Mouse (Mus musculus) right cerebral cortex, postnatal 14 days (tissue): Measurements from ENCODE around the gene Mdk.
A peak's percentile ranks its signal among the peaks of the same experiment; 100 is the strongest.

Experiments
- DNase-seq: peaks from one replicate; pipeline ENCODE4 v3.0.0; 2022

Mdk gene

DNA sequence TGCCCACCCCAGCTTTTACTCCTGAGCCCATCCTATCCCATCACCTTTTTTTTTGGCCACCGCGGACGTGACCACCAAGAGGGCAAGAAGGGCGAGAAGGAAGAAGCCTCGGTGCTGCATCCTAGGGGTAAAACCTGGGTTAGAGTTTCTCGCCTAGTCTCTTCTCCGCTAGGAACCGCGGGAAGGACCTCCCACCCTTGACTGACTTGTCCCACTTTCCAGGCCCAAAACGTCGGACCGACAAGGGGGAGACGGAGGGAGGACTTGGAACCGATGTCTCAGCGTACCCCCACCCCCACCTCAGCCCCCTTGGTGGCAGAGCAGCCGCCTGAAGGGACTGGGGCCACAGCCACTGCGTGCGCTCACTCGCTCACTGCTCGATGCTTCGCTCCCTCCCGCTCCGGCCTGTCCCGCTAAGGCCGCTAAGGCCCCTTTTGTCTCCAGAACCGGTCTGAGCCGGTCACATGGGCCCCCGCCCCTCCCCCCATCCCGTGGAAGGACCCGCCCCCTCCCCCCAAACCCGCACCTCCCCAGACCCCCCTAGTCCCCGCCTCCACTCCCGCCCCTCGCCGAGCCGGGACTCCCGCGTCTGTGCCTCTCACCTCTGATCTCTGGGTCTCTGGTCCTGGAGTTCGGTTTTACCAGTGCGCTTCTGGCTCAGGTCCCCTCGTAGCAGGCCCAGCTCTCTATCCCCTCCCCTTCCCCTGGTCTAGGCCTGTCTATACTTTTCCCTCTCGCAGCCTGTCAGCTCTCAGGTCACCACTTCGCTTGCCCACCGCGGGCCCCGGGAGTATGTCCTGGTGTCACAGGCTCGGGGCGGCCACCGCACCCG lies 553 bp downstream of the Mdk start:
- DNase-seq = no peak

DNA sequence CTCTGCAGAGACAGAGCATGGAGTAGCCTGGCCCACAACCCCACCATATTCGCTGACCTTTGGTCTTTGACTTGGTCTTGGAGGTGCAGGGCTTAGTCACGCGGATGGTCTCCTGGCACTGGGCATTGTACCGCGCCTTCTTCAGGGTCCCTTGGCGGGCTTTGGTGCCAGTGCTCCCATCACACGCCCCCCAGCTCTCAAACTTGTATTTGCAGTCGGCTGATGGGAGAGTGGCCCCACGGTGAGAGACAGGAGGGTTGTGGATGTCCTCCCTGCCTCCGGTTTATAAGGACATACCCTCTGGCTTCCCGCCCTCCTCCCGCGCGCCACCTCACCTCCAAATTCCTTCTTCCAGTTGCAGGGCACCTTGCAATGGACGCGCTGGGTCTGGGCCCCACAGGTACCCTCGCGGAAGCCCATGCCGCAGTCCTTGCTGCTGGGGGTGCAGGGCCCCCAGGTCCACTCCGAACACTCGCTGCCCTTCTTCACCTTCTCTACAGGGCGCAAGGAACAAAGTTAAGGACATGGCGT lies 1.3 kb downstream of the Mdk start:
- no peak for DNase-seq

DNA sequence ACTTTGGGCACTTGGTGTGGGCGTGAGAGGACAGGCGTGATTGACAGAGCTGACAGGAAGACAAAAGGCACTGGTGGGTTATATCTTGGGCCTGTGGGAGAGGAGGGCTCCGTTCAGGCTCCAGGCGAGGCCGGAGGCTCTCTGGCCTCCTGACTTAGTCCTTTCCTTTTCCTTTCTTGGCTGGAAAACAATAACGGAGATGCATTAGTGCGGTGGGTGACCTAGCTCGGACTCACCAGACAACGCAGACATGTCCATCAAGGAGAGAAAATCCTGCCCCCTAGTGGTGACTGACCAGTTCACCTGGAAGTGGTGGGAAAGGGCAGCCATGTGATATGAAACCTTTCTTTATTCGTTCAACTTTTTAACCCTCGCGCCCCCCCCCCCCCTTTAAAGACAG lies 2.2 kb downstream of the Mdk start:
- DNase-seq = no peak

DNA sequence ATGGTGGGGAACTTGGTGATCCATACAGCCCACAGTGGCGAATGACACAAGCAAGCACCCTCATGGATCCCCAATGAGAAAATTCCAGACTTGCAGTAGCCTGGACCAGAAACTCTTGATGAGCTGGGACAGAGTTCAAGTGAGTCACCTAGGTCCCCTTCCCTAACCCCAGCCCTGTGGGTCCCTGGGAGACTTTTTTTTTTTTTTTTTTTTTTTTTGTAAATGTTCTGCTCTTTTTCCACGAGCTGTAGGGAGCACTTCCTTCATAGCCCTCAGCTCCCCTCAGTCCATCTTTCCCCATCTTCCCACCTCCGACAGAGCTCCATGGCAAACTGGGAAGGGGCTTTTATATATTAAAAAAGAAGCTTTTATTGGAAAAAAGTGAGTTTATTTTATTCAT lies 2.6 kb downstream of the Mdk start:
- no peak for DNase-seq

DNA sequence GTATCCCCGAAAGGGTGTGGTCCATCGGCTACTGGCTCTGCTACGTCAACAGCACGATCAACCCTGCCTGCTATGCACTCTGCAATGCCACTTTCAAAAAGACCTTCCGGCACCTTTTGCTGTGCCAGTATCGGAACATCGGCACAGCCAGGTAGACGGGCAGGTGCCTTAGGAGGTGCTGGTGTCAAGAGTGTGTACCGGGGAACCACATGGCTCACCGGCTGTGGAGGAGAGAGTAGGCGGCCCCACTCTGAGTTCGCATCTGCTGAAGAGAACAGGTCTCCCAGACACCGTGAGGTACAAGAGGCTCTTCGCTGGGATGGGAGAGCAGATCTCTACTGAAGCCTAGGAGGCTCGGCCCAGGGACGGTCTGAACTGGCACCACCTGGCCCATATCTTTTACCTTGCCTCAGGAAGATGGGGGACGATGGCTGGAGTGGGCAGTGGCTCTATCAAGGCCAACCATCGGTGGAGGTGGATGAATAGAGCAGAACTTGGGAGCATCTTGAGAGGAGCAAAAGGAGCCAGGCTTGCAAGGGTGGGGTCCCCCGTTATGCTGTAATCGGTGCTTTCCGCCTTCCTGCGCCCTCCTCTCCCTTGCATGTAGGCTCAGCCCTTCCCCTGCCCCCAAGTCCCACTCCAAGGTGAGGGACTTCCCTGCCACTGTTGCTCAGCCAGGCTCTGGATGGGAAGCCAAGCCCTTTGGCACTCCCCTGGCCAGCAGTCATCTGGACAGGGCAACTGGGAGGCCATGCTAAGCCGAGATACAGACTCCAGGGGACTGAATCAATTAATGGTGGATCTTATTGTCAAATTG lies 3.4 kb downstream of the Mdk start:
- DNase-seq = no peak

DNA sequence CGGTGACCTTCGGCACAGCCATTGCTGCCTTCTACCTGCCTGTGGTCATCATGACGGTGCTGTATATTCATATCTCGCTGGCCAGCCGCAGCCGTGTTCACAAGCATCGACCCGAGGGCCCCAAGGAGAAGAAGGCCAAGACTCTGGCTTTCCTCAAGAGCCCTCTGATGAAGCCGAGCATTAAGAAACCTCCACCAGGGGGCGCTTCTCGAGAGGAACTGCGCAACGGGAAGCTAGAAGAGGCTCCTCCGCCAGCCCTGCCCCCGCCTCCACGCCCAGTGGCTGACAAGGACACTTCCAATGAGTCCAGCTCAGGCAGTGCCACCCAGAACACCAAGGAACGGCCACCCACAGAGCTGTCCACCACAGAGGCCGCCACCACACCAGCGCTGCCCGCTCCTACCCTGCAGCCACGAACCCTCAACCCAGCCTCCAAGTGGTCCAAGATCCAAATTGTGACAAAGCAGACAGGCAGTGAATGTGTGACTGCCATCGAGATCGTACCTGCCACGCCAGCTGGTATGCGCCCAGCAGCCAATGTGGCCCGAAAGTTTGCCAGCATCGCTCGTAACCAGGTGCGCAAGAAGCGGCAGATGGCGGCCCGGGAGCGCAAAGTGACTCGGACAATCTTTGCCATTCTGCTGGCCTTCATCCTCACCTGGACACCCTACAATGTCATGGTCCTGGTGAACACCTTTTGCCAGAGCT lies 4.1 kb downstream of the Mdk start:
- DNase-seq = peak; percentile 91

DNA sequence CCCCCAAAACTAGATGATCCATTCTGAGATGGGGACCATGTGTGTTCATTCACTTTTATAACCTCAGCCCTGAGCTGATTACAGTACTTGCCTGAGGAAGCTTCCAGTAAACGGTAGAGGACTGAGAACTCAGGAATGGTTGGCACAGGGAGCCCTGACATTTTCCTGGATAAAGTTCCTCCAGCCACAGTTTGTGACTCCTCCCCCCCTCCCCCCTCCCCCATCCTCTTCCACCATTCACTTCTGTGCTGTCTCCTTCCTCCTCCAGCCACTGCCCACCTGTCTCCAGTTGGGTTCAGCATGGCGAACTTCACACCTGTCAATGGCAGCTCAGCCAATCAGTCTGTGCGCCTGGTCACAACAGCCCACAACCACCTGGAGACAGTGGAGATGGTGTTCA lies 5.1 kb downstream of the Mdk start, which contains the start of gene Chrm4:
Gene Chrm4, plus strand, starts transcription at position 301 of the 400 bp plus-strand sequence.
- no peak for DNase-seq

DNA sequence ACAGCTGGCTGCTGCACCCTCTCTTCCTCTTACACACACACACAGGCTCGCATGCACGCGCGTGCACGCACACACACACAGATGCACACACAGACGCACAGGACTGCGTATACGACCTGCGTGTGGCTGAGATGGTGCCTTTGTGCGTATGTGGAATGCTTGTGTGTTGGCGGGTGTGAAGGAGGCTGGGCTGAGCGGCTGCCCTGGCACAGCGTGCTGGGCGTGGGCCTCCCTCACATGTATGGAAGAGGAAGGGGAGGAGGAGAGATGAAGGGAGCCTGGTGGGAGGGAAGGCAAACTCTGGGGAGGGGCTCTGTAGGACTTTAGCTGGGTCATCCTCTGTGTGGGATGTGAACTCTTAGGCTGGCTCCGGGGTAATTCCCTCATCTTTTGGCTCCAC lies 6.7 kb downstream of the Mdk start:
- no peak for DNase-seq

DNA sequence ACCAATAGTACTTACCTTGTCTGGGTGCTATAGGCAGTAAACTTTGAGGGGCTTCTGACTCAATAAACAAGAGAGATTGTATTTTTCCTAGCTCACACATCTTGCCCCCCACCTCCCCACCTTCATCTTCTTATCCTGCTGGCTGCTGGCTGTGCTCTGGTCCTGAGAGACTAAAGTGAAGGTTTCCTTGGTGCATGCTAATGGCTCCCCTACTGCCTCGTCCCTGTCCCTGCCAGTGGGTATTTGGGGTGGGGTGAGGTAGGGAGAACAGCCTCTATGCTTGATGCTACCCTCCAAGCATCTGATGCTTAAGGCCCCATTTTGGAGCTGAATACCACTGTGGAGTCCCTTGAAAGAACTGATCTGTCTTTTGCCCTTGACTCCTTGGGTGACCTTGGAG lies 7.4 kb downstream of the Mdk start:
- DNase-seq = no peak

DNA sequence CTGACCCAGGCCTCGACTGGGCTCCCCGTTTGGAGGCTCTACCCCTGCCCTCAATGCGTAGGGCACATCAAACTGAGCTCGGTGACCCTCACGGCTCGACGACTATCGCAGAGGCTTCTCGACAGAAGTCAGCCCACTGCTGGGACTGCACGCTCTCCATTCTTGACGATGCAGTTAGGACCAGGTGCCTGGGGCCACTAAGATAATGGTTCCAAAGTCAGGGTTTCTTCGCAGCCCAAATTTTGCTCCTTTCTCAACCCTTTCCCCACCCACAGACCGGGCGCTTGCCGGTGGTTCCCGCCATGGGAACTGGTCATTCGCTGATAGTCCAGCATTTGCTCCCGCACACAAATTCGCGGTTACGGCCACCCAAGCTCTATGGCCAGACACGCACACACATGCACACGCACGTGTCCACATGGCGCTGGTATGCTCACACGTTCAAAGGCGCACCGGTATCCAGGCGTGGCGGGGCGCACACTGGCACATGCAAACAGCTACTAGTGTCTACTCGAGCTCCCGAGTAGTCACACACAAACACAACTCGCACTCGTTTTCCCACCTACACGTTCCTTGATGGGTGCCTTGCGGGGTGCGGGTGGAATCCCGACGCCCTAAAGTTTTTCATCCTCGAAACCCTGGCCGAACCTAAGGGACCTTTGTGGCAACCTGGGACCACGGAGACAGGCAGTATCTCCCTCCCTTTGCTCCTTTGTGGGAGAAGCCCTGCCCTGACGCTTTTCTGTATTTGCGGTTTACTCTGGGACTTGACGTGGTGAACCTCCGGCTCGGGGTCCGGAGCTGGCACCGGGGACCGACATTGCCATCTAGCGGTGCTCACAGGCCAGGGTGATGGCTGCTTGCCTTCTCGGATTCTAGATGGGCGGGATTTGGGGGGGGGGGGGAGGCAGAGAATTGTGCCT lies 8.4 kb downstream of the Mdk start:
- peak; percentile 77 for DNase-seq

DNA sequence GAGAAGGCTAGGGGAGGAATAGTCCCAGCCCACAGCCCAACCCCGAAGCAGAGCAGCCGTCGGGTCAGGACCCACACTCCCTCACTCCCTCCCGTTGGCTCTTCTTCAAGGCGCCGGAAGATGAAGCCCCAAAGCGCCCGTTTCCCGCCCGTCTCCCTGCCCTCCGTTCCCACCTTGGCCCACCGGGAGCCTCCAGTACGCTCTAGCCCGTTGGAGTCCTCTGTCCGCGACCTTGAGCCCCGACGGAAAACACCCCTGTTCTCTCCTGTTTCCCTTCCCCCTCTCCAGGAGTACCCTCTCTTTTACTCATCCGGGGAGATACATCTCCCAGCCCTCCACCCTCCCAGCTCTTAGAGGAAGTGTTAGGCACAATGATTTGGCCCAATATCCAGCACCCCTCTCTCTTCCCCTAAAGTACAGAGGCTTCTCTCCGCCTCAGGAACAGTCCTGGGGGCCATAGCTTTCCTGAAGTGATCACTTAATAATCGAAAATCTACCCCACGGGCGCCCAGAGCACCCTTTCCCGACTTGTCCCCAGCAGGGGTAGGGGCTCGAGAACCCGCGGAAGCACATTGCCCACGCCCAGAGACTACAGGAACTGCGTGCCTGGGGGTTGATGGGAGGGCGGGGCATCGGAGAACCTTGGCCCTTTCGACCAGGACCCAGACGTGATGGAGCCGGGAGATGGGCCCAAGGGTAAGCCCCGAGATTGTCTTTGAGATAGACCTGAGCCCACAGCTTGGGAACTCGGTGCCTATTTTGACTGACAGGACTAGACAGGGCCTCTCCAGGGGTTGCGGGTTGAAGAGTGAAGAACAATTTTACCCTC lies 9.3 kb downstream of the Mdk start:
- no peak for DNase-seq

DNA sequence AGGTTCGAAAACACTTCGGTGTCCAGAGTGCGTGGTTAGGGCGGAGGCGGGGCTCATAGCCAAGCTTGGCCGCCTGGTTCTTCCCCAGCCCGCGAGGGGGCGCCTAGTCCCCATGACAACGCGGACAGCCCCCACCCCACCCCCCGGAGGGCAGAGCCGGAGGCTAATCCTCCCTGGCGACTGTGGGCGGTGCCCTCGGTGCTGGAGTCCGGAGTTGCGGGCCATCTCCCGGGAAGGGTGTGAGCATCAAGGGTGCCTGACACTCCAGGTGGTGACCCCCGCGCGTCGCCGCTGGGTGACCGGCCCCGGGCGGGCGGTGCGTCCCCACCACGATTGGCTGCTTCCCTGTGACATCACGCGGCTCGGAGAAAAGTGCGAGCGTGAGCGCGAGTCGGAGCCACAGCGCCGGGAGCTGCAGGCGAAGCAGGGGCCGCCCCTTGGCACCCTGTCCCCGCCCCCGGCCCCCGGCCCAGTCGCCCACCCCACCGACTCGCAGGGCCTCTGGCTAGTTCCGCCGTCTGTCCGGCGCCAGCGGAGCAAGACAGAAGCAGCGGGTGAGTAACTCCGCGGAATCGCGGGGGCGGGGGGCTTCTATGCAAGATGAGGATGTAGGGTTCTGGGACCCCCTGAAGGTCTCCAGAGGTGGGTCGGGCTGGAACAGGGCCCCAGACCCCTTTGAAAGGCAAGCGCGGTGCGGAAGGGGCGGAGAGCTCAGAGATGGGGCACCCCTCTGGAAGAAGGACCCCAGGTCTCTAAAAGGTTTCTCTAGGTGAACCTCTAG lies 10.1 kb downstream of the Mdk start:
- DNase-seq = peak; percentile 82

DNA sequence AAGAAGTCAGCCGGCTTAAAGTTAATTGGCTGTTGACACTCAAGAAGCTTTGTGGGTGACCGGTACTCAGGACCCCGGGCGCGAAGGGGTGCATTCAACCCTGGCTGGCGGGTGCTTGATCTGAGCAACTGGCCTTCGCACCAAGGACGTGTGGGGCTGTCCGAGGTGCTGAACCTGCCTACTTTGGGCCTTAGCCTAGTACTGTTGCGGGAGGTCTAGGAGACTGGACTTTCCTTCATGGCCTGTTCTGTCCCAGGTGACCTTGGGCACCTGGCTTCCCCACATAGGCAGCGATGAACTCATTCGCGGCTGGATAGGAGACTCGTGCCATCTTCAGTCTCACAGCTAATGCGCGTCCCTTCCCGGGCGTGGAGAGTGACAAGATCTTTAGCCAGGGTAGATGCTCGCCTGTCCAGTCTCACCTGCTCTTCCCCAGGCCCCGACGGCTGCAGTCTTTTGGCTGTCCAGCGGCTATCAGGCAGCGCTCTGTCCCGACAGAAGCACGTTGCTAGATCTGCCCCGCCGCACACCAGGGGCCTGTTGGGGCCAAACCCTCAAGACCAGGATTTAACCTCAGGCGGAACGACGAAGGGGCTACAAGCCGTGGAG lies 10.8 kb downstream of the Mdk start:
- DNase-seq = no peak

DNA sequence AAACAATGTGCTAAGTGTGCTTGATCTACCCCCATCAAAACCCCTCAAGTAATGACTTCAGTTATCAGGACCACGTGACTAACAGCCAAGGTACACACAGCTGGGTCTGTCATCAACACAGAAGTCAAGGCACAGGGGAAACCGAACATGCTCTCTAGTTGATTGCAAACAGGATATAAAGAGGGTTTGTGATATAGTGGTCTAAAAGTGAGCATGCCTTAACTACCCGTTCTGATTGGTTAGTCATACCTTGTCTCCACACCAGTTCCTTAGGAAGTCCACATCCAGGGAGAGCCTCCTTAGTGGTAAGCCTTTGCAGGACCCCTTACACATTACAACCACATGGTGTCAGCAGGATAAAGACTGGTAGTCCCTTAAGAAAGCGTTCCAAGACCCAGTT lies 12.0 kb downstream of the Mdk start:
- DNase-seq = no peak

DNA sequence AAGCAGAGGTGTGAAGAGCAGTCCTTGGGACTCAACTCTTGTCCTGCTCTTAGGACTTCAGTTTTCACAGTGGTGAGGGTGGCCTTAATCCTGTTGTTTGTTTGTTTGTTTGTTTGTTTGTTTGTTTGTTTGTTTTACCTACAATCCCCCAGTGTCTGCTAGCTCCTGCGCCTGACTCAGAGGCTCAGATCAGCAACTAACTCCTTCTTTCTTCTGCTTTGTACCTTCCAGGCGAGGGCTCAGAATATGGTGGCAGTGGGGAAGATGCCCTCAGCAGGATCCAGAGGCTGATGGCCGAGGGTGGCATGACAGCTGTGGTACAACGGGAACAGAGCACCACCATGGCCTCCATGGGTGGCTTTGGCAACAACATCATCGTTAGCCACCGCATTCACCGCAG lies 15.0 kb downstream of the Mdk start:
- DNase-seq = no peak

DNA sequence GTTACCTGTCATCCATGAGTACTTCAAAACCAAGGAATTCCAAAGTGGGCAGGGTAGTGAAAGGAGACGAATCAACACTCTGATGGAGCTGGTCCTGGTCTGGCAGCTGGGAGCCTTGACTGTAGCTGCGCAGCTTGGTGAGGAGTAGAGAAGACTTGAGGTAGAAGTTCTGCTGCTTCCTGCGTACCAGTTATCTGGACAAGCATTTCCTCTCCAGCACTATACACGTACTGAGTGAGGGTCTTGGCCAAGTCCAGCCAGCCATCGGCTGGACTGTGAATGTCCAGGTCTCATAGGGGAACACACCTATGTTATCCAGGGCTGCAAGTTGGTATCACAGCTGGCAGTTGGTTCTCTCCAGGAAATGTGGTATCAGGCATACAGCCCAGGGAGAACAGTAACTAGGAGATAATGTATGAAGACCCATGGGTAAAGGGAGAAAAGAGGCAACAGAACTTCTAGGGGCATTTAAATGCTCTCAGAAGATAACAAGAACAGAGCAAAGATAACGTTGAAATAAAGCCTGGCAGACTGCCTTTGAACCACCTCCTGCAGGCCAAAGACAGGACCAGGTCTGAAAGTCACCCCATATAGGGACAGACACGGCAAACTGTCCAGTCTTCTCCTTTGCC lies 15.6 kb downstream of the Mdk start:
- DNase-seq = no peak

DNA sequence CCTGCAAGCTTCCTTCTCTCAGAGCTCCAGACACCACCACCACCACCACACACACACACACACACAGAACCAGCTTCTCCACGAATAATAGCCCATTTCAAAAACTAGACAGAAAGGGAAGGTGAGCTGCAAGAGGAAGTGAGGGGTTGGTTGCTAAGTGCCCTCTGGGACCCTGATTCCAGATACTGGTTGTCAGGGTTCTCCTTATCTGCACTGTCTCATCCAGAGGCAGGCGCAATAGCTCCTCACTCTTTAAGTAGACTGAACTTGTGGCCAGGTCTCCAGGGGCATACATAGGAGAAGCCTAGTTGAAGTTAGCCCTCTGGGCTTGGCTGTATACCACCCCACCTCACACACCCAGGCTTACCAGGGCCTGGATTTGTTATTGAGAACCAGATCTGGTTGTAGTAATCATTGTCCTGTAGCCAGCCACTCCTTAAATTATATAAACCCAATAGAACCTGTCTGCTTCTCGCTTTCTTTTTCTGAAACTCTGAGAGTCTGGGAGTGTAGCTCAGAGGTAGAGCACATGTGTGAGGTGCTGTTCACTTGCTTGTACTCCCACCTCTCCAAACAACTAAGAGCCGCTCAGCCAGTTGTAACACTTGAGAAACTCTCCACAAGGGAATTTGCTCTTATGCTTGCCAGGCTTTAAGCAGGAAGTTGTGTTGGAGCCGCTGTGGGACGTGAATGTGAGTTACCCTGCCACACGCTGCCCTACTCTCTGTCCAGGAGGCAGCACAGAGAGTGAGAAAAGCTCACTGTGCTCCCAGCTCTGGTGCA lies 18.6 kb downstream of the Mdk start:
- no peak for DNase-seq

DNA sequence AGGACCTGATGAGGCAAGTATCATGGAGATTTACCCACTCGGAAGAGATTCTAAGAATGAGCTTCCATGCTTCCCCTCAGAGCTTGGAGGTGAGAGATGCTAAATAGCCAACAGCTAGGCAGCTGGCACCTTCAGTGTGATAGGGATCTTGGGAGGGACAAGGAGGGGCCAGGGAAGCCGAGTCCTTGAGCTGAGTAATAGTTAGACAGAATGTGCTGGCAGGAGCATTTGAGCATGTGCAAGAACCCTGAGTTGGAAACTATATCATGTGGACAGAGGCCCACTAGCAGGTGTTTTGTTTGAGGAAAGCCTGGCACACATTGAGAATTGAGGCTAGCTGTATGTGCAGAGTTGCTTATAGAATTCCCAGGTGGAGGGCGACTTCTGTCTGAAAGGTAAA lies 19.5 kb downstream of the Mdk start:
- no peak for DNase-seq

DNA sequence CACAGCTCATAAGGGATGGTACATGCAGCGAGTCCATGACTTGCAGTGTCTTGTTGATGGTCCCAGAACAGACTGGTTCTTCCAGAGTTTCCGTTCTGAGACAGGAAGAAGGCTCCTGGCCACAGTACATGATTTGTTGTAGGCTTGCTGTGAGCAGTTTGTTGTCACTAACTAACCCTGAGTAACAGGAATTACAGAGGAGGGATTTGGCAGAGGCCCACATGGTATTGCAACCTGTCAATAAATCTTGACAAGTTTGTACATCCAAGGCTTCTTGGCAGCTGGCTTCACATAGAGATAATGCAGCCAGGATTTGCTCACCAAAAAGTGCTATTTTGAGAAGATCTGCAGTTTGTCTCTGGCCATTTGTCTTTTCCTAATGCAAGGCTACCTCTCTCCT lies 26.0 kb downstream of the Mdk start:
- no peak for DNase-seq
